Mouse (Mus musculus) T-cell, adult 2 months (primary cell): Measurements from ENCODE around the gene Fam172a.

ENCODE experiments used
- DNase-seq: peaks from one replicate; pipeline ENCODE4 v3.0.0; 2022; ENCODE audit warnings: low spot score

Gene Fam172a

GRCm38 (mm10) chr13:77976248-77976647, 274.4 kb downstream of the Fam172a start:
- DNase-seq, result no peak

- no peak for DNase-seq
Observed at GRCm38 (mm10) chr13:77977121-77977520, 275.3 kb downstream of the Fam172a start.

DNA sequence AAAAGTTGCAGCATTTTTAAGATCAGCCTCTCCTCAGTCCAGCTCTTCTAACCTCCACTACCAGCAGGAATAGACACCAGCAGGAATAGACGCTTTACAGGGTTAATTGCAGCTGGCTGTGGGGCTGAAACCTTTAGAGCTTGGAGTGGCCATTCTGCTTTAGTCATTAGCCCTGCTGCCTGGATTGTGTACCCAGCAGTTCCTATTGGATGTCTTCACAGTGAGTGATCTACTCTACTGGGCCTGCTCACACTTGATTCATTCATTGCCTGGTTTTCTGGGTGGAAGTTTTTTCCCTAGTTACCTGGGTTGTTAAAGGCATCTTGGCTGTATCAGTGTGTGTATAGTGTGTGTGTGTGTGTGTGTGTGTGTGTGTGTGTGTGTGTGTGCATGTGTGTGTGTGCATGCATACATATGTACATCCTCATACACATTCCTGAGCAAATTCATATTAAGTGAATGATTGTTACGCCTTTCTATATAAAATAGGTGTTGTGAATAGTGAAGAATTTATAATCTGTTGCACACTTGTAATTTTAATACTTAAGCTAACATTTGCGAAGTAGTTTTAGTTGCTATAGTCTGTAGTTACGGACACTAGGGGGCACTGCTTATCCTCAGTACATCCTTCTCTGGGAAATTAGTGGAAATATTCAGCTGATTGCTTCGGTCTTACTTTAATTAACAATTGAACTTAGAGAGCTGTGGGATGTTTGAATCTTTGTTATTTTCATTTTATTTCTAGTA, 280.4 kb downstream of the Fam172a start:
- DNase-seq, result no peak

- DNase-seq, result no peak
Observed at GRCm38 (mm10) chr13:77982852-77983202, 281.0 kb downstream of the Fam172a start.

DNA sequence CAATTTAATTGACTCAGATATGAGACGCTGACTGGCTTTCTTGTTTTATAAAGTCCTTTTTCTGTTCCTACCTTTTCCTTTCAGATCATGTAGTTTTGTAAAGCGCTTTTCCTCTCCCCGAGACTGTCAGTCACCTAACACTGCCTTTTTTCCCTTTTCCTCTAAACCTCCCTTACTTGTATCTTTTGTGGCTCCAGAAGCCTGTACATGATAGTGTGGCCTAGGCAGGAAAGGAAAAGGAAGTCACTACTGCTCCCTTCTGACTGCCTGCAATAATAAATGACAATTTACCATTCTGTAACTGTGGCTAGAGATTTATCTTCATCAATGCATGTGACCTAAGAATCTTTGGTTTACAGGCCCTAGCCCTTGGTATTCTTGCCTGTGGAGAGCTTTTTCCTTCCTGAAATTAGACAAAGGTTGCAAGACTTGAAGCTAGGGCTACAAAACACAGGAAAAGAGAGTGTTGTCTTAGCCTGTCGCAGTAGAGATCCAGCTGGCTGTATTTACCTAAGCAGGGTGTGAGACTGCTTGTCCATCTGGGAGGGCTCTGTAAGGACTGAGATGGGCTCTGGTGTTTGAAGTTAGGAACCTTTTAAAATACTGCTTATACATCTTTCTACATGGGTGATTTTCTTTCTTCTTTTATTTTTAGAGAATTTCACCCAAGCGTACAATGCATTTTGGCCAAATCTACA, 289.5 kb downstream of the Fam172a start:
- no peak for DNase-seq

DNA sequence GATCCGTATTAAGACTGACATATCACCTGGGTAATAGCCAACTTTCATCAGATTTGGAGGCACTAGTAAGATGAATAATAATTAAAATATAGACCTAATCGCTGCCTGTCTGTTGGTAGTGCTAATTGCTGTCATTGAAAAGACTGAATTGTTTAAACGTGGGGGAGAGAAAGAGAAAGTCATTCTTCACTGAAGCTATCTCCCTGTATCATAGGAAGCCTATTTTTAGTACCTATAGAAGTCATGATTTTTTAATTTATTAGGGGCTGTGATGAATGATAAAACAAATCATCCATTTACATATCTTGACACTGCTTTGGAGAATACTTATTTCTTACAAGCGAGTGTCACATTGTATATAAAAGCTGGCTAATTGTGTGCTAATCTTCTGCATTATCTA, 302.8 kb downstream of the Fam172a start:
- no peak for DNase-seq

- no peak for DNase-seq
Observed at GRCm38 (mm10) chr13:78005344-78005743, 303.5 kb downstream of the Fam172a start.

DNA sequence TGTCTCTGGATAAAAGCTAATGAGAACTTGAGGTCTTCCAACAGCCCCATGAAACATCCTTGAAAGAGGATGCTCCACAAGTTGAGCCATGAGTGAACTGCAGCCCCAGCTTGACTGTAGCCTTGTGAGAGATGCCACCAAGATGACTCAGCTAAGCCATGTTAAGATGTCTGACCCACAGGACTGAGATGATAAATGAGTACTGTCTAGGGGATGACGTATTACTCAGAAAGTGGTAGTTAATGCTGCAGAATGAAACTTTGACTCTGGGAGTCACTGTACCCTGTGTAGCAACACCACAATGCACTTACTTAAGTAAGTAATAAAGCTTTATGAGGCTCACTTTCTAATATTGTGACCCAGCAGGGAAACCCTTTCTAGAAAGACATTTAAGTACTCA, 308.3 kb downstream of the Fam172a start:
- no peak for DNase-seq

- no peak for DNase-seq
Observed at GRCm38 (mm10) chr13:78024683-78025294, 323.0 kb downstream of the Fam172a start, which contains the start of gene Pou5f2. Gene Pou5f2, plus strand, starts transcription at chr13:78024902.

DNA sequence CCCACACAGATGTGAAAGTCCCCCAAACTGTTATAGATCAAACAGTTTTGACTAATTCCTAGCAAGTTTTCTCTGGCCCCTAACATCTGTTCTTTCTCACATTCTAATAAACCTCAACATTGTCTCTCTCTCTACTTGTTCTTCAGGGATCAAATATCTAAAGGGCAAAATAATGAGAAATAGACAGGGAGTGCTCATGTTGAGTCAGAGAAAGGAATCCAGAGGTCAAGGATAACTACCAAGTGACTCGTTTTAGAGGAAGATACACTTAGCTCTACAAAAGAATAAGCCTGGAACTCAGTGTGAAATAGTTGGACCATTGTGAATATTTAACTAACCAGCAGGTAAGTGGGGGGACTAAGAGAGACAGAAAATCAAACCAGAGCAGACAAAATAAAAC, 331.0 kb downstream of the Fam172a start:
- DNase-seq, result no peak

DNA sequence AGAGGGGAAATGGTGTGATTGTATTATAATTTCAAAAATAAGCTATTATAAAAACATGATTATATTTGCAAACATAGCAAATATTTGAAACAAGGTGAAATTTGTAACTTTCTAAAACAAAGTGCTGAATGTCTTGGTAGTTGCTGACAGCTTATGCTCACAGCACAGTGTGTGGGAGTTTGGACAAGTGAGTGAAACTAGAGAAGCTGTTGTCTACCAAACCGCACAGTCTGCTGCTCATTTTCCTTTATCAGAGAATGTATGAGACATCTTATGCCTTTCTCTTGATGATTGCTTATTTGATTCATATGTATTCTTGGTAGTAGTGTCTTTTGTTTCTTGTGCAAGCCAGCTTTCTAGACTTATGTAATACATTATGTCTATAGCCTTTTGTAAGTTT, 335.4 kb downstream of the Fam172a start:
- no peak for DNase-seq

- no peak for DNase-seq
Observed at GRCm38 (mm10) chr13:78043203-78043602, 341.4 kb downstream of the Fam172a start.

- no peak for DNase-seq
Observed at GRCm38 (mm10) chr13:78045116-78045515, 343.3 kb downstream of the Fam172a start.

DNA sequence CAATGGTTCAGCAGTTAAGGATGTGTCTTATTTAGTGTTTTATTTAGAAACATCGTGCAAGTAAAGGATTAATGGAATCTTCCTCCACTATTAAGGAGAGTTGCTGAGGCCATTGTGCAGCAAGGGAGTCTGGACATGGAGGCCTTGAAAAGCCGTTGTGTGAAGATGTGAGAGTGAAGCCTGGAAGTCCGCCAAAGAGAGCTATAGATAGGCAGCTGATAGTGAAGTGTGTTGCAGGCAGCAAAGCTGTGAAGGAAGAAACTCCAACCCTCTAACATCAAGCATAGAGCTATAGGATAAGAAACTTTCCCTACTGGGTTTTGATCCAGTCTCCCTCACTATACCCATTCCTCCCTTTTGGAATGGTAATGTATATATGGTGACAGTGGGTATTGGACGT, 385.9 kb downstream of the Fam172a start:
- no peak for DNase-seq

DNA sequence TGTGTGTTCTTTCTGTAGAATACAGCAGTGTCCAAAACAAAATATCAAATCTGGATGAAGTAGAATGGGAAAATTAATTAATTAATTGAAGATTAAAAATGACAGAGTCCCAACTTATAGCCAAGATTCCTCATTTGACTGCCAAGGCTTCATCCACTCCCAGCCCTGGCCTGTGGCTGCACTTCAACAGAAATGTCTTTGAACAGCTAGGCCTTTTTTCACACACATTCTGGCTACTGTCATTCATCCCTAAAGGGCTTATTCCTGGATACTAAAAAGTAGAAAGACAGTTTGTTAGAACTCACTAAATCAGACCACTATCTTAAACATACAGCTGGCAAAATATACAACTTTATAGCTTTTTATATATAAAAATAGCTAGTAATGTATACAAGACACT, 388.9 kb downstream of the Fam172a start:
- no peak for DNase-seq

DNA sequence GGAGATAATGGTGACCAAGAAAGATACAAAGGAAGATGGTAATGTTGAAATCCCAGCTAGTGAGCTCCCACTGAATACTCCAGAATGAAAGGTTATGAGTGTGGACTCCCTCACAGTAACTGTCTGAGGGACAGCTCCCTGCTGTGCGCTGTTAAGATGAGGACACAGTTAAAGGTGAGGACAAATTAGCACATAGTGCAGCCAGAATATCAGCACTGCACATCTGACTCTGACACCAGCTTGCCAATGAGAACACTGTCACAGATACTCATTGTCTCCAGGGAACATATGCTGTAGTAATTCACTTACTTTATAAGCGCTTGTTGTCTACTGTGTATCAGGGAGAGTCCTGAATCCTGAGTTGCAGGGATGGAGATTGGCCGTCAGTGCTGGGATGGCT, 390.1 kb downstream of the Fam172a start:
- DNase-seq, result no peak

GRCm38 (mm10) chr13:78094352-78094751, 392.5 kb downstream of the Fam172a start:
- no peak for DNase-seq

DNA sequence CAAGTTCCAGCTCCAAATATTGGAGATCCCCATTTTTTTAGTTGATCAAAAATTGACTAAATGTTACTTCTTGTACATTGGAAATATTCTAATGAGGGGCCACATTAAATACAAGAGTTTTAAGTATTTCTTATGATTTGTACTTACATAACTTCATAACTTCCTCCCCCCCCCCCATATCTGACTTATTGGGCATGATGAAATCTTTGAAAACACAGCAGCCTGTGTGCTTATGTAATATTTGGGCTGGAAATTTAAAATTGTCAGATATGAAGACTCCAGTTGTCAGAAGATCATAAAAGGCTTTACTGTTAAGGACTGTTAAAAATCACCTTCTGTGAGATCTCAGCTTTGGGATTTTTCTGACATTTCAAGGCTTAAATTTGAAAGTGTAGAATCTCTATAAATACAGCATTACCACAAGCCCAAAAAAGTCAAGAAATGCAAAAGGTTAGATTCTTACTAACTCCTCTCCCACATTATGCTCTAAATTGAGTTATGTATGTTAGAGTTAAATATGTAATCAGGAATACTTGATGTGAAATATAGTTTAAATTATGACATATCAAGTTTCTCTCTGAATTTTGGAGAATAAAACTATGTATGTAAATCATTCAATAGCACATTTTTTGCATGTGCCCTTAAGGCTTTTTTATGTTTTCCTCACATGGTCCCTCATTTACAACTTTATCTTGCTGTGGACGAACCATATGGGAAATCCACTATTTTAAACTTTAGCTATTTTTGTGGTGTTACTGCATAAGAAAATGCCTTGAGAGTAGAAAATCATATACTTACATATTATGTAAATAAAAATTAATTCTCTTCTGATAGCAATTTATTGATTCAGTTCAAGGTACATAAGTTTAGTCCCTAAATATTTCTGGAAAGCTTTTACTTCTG, 393.5 kb downstream of the Fam172a start:
- no peak for DNase-seq

- DNase-seq, result no peak
Observed at GRCm38 (mm10) chr13:78098858-78099445, 397.1 kb downstream of the Fam172a start.

DNA sequence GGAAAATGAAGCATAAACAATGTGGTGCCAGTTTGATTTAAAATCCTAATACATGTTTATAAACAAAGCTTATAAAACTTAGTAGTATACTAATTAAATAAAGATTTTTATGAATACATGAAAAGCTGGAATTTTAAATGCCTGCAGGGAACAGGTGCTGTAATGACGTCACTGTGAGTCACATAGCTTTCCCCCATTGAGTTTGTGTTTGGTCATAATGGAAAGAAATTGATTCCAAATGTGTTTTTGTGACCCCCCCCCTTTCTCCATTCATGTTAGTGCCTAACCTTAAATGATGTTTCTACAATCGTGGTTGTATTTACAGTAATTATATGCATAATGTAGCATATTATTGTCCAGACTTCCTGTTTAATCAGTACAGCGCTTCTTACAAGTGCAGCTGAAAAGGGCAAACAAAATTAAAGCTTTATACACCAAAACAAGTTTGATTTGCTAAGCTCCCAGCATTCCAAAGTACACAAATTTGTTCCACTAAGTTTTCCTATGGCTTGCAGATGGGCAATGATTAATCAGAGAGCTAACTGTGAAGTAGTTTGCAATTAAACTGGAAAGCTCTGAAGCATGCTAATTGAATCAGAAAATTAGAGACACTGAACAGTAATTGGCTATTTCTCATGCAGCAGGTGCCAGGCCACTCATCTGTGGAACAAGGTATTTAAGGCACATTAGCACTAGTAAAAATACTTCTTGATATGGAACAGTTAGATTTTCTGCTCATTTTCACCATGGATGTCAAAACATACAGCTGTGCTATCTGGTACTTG, 398.1 kb downstream of the Fam172a start:
- no peak for DNase-seq

- no peak for DNase-seq
Observed at GRCm38 (mm10) chr13:78100664-78101063, 398.8 kb downstream of the Fam172a start.
